Mouse (Mus musculus) frontal cortex, postnatal 14 days (tissue): ENCODE measurements around the gene Yeats2.

Experiments used
- DNase-seq, 2 experiments: peaks; one replicate each; pipeline ENCODE4 v3.0.0; 2022; ENCODE audit warnings: low spot score in 2 of 2

Gene Yeats2

DNA sequence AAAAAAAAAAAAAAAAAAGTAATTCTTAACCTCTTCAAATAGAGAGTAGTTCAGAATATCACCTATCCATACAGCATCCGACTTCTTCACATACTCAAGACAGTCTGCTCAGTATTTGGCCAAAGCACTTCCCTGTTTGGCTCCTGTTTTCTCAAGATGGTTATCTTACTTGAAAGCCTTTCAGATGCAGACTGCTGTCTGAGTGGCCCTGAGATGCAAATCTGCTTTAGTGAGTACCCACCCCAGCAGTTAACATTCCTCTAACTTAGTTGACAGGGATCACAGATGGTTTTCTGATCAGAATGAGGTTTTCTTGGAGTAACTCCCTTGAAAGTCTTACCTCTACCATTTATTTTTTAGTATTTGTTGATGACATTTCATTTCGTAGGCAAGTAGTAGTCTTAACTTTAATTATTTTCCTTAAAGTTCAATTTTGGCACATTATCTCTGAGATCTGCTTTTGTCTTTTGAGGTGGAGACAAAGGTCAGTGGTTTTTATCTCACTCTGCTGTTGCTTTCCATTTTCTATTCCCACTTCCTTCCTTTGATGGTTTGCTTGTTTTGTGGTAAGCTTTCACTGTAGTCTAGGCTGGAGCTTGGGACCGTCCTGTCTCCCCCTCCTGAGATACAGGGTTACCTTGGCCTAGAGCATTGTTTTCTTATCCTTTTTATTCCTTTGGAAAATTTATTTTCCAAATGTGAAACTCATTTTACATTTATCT lies 50.5 kb downstream of the Yeats2 start:
- DNase-seq = no peak

DNA sequence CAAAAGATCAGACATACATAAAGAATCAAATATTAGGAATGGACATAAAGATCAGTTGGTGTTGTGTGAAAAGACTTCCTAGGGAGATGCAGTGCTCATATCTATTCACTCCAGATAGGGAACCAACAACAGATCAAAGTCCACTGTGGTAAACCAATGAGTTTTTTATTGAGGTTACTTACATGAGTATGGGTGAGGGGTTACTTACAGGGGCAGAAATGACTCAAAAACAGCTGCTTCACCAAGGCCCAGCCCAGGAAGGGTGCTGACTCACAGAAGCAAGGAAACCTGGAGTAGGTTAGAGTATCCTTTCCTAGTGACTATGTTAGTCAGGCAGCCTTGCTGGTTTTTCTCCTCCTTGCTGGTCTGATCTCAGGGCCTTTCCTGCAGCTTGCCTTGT lies 51.2 kb downstream of the Yeats2 start:
- DNase-seq = no peak

DNA sequence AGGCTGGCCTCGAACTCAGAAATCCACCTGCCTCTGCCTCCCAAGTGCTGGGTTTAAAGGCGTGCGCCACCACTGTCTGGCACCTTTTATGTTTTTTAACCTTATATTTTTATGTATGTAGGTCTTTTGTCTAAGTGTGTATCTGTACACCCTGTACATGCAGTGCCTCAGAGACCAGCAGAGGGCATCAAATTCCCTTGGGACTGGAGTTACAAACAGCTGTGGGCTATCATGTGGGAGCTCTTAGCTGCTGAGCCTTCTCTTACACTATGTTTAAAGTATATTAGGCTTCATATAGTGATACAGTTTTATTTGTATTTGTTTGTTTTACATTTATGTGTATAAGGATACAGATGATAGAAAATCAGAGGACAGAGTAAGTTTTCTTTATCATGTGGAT lies 54.7 kb downstream of the Yeats2 start:
- no peak for DNase-seq

DNA sequence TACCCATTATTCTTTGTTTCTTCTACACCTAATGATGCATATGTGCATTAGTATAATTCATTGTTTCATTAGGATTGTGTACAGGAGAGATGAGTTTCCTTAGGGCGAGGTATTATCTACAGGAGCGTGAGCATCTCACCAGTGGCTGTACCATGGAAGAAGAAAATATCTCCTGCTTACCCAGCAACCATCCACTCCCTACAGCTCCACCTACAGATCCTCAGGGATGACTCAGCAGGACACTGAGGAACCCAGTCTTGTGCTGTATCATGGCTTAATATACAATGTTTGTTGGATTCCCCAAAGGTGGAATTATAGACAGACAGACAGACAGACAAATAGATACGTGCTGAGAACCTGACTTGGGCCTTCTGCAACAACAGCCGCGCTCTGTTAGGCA lies 56.1 kb downstream of the Yeats2 start:
- DNase-seq = no peak

DNA sequence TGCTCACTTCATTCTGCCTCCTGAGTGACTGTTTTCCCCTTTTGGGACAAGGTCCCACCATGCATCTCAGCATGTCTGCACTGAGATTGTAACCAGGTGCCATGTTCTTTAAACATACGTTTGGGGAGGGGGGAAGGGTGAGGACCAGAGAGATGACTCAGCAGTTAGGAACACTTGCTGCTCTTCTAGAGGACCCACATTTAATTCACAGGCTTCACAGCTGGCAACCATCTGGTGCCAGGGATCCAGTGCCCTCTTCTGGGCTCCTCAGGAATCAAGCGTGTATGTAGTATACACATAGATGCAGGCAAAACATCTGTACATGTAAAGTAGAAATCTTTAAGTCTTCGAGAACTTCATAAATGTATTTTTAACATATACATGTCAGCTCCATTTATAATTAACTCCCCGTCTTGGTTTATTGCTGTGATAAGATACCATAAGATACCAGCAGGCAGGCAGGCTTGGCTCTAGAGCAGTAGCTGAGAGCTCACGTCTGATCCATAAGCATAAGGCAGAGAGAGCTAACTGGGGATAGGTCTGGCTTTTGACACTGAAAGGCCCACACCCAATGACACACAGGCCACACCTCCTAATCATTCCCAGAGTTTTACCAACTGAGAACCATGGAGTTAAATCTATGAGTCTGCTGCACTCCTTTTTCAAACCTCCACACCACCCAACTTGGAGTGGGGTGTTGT lies 58.8 kb downstream of the Yeats2 start:
- DNase-seq = no peak

DNA sequence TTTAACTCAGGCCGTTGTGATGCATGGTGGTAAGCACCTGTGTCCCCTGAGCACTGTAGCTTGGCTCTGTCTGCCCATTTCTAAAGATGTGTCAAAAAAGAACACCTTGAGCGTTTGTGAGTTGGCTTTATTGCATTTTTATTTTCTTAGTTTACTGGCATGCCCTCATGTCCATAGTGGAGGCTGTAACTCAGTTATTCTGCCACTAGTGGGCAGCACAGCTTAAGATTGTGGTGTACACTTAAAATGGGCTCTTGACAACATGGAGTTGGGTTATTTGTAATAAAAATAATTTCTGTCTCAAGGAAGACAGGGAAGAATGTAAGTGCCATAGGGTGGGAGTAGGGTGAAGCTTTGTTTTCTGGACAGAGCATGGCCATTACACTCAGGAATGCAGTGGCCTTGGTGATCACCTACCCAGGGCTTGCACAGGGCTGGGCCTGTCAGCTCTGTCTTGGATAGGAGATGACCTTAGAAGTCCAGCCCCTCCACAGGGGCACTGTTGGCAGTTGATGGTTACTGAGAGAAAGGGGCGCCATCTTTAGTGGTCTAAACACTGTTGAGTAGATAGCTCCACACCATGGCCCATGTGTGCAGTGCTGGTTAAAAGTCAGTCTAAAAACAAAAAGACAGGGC lies 72.8 kb downstream of the Yeats2 start:
- DNase-seq = no peak

DNA sequence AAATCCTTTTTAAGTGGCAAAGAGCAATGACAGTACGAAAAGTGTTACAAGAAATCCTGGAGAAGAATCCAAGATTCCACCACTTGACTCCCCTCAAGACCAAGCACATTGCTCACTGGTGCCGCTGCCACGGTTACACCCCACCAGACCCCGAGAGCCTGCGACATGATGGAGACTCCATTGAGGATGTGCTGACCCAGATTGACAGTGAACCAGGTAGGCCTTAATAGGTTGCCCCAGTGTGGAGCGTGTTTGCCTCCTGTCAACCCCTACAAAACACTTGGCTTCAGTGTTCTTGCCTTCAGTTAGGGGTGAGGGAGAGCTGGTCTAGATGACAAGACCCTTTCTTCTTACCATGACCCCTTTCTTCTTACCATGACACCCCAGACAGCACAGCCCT lies 81.9 kb downstream of the Yeats2 start:
- DNase-seq = no peak

DNA sequence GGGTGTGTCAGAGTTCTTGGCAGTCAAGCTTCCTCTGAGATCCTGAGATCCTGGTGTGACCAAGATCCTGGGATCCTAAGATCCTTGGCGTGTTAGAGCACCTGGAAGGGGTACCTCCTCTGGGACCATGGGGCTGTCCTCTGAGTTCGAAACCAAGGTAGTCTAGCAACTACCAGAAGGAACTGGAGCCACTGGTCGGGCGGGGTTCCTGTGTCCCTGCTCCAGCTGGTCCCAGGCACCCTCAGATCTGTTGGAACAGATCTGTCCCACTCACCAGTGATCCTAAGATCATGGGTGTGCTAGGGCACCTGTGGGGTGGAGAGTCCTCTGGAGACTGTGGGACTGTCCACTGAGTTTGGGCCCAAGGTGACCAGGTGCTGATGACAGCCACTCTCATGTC lies 85.8 kb downstream of the Yeats2 start:
- no peak for DNase-seq

DNA sequence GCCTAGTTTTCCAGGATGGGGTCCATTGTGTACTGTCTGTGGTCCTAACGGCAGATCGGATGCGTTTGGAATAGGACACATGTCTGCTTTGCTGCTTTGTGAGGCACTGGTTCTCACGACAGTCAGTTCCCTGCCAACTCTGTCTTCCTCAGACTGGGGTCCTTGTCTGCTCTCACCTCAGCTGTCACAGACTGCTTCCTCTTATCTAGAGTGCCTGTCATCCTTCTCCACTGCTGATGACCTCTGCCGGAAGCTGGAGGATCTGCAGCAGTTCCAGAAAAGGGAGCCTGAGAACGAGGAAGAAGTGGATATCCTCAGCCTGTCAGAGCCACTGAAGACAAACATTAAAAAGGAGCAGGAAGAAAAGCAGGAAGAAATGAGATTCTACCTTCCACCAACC lies 86.6 kb downstream of the Yeats2 start:
- DNase-seq = no peak

DNA sequence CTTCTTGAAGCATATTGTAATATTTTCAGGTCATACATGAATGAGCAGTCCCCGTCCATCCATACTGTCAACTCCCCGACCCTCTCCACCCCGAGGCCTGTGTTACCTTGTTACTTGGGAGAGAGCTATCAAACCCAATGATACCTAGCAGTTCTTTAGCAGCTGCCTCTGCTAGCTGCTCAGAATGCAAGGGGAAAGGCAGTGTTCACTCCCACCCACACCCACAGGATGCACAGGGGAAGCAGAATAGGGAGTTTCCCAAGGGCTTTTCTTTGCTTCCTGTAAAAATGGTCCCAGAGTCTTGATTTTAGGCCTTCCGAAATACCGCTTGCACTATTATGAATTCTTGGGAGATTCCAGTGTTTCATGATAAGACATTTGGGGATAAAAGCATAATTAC lies 87.3 kb downstream of the Yeats2 start:
- no peak for DNase-seq

DNA sequence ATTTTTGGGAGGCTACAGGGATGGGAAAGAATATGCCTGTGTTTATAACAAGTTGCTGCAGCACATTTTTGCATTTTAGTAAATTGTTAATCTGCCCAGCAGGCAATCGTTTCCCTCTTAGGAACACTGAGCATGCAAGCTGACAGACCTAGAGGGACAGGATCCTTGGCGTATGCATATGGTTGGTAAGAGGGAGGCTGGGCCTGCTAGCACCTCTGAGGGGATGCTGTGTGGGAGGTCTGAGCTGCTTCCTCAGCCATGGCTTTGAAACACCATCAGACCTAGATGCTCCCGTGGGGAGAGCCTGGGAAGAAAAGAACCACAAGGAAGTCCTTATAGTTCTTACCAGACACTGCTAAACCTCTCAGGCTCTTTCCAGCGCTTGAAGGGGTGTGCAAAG lies 93.5 kb downstream of the Yeats2 start:
- DNase-seq = no peak

DNA sequence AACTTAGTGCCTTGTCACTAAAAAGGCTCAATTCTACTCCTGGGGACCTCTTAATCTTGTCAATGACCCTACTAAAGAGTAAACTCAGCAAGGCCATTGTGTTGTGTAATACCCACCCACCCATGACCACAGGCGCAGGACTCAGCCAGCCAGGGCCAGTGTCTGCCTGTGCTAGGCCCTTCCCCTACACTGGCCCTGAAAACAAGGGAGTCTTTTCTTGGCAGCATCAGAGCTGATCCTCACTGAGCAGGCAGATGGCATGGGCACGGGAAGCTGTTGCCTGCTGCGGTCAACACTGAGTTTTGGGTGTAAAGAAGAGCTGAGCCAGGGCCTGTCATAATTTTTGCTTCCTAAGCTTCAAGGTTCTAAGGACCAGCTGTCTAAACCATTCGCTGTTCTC lies 96.6 kb downstream of the Yeats2 start:
- DNase-seq = no peak

DNA sequence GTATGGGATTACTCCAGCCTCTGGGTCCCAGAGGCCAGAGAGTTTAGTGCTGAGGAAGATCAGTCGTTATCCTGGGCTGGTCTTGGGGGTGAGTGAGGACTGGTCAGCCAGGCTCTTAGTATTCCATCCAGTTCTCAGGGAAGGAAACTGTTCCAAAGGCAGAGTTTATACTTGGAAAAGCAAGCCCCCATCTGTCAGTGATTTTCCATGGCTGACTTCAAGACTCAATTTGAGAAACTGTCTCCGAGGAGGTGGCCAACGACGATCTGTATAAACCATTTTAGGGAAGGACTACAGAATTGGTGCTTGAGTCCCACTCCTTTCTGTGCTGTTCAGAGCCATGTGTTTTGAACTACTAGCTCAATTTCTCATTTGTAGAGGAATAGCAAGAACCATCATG lies 97.8 kb downstream of the Yeats2 start:
- no peak for DNase-seq

DNA sequence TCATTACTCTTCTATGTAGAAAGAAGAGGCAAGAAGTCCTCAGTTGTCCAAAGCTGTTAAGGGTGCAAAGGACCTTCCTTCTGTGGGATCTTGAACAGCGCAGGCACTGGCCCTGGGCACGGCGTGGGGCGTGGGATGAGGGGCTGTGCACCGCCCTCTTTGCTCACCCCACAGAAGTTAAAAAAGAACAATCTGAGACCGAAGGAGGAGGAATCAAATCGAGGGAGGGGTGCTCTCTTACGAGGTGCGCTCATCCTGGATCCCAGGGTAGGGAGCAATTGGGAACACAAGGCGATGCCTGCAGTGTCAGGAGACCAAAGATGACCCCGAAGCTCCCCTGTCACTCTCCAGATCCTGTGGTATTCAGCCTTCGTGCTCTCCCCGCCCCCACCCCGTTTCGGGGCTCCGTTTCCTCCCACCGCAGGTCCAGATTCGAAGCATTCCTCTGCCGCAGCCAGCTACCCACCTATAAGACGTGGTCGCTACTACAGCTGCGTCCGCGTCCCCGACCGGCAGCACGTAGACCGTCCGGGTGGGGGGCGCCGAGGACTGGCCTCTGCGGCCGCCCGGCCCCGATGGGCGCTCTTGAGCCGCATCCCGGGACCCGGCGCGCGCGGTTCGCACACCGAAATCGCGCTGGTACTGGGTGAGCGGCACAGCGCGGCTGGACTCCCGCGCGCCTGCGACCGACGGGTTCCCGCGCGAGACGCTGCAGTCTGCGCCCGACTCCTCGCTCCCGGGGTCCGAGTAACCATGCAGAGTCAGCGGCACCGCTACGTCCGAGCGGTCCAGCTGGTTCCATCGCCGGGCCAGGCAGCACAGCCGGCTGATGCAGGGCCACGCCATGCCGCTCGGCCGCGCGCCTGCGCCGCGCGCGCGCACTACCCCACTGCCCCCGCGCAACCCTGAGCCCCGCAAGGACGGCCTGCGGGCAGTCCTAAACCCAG lies 99.9 kb downstream of the Yeats2 start, which contains the start of gene Map6d1:
Map6d1 (minus strand) TSS at position 891 of the 947 bp plus-strand sequence.
- peak in 1 of 2 experiments; percentile 46 for DNase-seq

DNA sequence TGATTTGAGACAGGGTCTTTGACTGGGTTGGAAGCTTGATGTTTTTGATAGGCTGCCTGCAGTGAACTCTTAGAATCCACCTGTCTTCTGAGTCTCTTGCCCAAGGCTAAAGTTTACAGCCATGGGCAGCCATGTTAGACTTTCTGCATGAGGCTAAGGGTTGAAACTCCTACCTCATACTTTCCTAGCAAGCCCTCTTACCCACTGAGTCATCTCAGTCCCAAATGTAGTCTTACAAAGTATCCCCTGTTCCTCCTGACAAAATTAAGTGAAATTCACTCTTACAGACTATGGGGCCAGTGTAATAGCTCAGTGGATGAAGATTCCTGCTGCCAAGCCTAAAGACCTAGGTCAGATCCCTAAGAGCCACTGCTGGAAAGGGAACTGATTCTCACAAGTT lies 106.2 kb downstream of the Yeats2 start:
- DNase-seq = no peak

DNA sequence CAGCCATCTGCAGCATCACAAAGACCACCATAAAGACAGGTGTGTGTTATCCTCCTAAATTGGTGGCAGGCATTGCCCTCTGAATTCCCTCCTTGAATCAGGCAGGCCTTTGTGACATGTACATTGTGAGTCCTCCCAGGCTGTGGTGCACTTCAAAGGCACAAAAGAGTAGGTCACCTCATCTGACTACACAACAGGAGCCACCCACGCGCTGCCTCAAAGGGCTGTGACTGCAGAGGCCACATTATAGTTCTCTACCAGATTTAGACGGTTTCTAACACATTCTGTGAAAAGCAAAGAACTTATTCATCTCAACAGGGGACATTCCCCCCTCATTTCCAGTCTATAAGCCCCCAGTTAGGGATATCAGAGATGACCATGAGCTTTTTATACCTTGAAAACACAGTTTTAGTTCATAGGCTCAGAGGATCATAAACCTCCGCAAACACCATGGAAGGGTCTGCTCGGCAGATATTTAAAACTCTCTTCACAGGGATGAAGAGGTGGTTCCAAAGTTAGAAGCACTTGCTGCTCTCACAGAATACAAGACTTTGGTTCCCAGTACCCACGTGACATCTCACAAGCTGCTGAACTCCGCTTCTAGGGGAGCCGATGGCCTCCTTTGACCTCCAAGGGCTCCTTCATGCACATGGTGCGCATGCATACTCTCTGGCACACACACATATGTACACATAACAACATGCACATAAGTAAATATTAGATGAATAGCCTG lies 107.7 kb downstream of the Yeats2 start:
- DNase-seq = no peak

DNA sequence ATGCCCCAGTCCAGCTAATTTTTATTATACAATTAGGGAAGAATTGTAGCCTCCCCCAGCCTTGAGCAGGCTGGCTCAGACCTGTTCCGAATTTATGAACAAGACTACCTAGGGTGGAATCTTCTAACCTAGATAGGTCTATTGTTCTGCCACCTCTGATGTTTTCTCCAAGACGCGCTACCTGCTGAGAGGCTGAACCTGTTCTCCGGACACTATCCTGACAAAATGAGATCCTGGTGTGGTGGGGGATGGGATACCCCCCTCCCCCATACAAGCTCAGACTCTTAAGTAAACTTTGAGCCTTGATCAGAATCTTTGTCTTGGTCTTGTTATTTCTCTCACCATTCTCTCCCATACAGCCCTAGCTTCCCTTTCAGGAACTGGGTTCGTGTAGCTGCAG lies 117.1 kb downstream of the Yeats2 start:
- no peak for DNase-seq

DNA sequence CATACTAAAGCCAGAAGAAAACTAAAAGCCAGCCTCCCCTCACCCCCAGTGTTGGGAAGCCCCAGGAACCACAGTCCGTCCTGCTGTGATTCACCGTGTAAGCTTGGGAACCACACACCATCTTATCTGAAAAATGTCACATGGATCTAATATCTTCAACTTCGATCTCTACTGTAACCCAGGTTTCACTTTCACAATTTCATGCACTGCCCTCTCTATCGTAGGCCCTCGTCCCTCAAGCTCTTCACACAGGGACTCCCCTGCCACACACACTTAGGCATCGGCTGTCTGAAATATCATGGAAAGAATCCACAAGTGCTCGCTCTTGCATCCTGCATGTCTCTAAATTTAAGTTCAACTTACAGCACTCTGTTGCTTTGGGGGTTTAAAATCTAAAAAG lies 124.2 kb downstream of the Yeats2 start:
- DNase-seq = no peak

DNA sequence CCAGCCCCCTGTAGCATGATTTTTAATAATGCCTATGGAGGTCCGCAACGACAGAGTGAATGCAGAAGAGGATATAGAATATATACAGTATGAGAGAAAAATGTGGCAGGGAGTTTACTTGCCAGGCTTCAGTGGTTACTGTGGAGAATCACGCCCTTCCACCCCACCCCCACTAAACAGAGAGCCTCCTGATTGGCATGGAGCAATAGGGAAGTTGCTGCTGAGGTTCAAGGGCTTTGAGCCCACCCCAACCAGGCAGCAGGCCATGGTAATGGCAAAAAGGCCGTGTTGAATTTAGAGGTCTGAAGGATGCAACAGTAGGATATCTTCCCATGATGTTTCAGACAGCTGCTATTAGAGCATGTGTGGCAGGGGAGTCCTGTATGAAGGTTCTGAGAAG lies 130.5 kb downstream of the Yeats2 start:
- no peak for DNase-seq

DNA sequence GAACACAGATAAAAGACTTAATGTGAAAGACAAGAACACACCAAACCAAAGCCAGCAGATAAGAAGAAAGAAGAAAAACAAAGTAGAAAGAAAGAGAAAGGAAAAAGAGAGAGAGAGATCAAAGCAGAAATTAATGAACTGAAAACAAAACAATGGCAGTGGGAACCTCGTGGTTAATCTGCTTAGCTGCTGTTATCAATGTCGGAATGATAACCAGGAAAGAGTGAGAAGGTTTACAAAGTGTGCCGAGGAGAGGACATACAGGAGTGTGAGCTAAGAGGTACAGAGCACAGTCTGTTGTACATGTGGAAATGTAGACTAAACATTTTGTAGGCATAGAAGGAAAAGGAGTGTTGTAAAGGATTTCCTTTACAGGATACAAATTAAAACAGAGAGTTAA lies 132.1 kb downstream of the Yeats2 start:
- no peak for DNase-seq

DNA sequence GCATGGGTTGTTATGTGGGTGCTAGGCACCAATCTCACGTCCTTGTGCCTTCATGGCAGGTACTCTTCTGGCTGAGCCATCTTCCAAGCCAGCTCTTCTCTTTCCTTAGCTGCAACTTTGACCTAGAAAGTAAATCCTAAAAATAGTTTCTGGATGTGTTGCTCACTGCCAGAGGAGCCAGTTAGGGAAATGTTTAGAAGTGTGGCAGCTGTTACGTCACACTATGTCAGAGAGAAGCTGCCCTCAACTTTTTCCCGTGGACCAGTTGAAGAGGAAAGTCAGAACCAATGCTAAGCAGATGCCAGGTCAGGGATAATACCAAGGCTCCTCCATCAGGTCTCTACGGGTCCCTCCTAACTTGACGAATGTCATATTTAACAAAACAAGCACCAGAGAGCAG lies 138.5 kb downstream of the Yeats2 start:
- no peak for DNase-seq
